Mouse (Mus musculus): ENCODE results near the gene St13.
A peak's percentile ranks its signal among the peaks of the same experiment; 100 is the strongest.

The St13 gene

DNA sequence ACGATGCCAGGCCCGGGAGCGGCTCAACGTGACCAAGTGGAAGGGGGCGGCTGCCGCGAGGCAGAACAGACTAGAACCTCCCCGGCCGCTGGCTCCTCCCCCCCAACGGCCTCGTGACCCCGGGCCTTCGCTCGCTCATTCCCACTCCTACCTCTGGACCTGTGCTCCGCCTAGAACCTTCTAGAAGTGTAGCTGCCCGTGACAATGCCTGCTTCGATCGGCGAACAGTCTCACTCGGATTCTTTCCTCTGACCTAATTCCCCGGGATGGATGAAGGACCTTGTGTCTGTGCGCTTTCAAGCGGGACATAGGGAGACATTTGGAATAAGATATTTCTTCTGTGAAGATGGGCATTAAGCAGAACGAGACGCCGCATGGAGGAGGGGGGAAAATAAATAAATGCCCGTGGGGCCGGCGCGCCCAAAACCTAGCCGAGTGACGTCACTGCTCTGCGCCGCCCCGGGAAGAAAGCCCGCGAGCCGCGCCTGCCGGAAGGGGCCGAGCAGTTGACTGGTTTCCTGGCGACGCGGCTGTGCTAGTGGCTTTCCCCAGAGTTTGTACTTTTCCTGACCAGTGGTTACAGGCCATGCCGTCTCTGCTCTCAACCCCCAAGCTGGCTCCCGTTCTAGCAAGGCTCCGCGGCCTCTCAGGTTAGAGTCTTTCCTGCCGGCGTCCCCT, at the start of gene St13, which contains the start of gene Xpnpep3:
Gene St13 (minus strand): TSS at position 440 of the 678 bp plus-strand sequence.
Gene Xpnpep3 (plus strand): TSS at position 501 of the 678 bp plus-strand sequence.
- DNase-seq, result peak; percentile 98

DNA sequence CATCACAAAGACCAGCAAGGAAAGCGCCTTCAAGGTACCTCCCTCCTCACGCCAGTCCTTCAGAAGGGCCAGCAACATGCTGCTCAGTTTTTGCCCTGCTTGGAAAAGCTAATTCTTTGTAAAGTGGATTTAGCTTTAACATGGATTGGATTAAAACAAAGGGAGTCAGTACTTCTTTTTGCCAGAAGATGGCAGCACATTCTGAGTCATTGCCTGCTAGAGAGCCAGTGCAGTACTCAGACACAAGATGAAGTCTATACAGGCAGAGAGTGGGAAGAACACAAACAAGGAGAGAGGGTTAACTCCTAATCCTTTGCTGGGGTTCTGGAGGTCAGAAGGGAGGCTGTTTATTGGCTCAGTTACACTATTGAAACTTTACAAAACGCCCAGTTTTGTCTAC, 48.6 kb upstream of the St13 start:
- DNase-seq, result peak; percentile 86

DNA sequence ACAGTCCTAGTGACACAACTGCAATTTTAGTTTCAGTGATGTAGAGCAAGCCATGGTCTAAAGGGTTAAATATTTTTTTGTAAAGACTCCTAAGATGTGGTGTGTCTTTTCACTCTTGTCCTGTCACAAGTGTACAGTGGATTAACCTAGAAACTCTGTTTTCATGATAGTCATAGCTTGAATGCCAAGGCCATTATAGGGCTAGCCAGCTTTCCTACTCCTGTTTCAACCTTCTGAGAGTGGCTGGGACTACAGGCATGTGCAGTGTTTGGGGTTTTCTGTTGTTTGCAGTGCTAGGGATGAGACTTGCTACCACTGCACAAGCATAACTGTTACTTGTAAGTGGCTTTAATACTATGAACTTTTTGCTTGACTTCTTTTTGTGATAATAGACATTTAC, 39.4 kb upstream of the St13 start:
- DNase-seq, result no peak

DNA sequence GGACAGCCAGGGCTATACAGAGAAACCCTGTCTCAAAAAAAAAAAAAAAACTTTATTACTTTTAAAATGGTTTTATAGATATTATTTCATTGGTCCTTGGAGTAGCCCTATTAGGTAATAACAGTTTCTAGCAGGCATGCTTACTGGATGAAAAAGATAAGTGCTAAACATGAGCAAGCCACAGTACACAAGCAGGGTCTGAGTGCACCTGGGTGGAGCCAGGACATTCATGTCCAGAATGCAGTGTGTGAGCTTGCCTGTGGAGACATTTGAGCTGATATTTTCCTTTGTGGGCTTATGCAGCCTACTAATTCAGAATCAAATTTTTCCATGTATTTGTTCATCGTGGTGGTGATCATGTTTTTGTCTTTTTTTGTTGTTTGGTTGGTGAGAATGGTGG, 38.5 kb upstream of the St13 start:
- DNase-seq, result no peak

DNA sequence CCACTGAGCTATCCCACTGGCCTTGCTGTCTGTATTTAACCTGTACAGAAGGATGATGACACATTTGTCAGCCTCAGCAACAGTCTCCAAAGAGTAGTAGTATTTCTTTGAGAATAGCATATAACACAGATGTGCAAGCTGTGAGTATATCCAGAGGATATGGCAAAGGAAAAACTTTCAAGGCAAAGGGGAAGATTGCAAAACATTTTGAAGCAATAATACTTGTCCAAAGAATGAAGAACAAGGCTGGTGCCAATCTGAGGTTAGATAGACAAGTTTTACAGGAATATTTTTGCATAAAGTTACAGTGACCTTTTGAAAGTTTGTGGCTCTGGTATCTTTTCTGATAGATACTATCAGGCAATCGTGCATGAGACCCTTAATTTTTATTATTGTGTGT, 31.3 kb upstream of the St13 start:
- no peak for DNase-seq

DNA sequence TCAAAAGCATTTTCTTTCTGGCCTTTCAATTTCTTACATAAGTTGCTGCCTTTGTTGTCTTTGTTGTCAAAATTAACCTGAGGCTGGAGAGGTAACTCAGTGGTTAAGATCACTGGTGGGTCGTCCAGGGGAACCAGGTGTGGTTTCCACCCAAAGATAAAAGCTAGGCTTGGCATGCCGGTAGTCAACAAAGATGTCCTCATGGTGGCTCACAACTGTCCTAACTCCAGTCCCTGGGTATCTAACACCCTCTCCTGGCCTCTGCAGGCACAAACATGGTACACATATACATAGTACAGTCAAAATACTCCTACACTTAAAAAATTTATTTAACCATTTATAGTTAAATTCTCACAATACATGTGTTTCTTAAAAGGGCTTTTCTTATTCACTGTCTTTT, 28.1 kb upstream of the St13 start:
- DNase-seq, result no peak

DNA sequence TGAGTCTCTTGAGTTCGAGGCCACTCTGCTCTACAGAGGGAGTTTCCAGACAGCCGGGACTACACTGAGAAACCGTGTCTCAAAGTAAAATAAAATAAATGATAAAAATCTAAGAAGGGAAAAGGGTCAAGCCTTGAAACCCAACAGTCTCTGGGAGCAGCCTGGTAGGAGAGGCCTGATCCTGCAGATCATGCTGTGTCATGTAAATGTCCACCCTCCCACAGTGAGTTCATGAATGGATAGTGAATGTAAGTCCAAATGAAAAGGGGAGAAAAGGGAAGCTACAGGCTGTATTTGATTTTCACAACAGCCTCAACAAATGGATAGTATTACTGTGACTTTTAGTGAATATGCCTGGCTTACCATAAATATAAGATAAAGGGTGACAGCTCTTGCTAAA, 25.4 kb upstream of the St13 start:
- no peak for DNase-seq

DNA sequence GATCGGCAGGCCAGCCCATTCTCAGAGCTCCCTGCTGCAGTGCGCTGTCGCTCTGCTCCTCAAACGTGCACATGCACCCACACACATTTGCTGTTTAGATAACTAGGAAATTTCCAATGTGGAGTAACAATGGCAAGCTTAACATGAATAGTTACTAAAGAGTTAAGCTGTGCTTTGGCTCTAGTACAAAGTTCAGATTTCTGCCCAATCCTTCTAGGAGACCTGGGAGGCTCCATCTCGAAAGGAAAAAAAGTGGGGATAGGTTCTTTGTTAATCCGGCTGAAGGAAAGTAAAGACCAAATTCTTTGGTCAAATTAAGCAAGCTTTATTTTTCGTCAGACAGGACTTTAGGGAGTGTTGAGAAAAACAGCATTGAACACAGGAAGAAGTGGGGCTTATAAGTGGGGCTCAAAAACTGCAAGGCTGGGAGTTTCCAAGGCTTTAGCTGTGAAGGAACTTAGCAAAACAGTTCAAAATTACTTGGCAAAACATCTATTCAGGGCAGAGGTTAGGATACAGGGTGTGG, 22.3 kb upstream of the St13 start:
- DNase-seq, result no peak

DNA sequence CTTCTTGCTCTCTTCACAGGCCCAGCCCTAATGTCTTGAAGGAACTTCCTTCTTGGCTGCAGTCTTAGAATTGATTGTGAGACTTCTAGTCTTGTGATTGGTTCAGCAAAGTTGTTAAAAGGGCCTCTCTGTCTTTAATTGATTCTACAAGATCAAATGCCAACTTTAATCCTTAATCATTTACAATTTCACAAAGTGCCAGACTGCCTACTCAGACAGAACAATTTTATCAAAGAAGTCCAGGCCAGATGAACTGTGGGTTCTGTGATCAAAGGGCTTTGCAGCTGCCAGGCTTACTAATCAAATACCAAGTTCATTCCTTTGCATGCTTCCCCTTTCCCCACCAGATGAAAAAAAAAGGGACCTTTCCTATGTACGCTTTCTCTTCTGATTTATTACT, 21.6 kb upstream of the St13 start:
- DNase-seq, result no peak

DNA sequence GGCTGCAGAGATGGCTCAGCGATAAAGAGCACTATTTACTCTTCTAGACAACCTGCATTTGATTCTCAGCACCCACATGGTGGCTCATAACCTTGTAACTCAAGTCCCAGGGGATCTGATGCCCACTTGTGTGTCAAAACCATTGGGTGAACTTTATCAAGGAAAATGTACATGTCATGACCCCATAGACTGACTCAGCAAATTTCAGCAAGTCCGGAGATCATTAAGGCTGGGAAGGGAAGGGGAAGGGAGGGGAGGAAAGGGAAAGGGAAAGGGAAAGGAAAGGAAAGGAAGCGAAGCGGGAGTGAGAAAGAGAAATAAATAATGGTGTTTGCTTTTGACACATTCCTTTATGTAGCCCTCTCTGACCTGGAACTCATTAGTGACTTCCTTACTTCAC, 18.2 kb upstream of the St13 start:
- DNase-seq, result no peak

DNA sequence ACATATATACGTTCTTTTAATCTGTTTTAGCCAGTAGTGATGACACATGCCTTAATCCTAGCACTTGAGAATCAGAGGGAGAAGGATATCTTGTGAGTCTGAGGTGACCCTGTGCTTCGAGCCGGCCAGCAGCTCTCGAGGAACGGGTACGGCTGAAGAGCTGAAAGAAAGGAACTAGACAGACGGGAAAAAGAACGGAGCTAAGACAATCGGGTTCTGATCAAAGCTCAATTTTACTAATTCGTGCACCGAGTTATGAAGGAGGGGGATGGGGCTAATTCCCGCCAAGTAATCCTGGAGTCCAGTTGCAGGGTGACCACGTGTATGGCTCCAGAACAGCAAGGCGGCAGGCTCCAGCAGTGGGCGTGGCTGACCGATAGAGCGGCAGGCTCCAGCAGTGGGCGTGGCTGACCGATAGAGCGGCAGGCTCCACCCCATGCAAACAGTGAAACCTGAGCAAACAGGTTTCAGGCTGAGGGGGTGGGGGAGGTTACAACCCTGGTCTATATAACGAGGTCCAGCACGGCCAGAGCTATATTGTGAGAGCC, 17.0 kb upstream of the St13 start:
- peak; percentile 76 for DNase-seq

DNA sequence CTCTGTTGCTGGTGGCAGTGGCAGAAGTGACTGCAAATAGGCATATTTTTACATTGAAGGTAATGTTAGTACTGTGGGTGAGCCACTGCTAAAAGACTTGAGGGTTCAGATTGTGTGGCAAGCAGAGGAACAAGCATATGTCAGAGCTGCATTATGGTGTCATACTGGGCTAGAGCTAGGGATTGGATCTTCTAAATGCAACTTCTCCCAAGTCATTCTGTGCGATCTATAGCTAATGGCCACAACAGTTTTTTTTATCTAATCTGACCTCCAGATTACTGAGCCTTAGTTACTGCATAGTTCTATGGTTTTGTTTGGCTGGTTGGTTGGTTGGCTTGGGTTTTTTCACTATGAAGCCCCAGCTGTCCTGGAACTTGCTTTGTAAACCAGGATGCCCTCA, 8.3 kb upstream of the St13 start, which contains the start of gene Dnajb7:
Gene Dnajb7 (minus strand): TSS at position 101 of the 400 bp plus-strand sequence.
- DNase-seq, result no peak

DNA sequence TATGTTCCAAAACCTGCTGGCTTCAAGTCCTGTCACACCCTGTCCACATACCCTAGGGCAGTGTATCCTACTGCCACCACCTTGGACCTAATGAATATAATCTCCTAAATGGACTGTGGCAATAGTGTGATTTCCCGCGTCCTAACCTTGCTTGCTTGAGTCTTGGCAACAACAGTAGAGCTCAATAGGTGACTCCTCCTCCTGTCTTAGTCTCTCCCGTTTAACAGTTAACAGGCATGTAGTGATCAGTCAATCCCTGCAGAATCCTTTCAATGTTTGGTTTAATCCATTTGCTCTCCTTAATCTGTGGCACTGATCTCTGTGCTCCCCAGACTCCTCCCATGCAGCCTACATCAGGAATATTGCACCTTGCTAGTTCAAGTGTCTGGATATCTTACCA, 5.1 kb upstream of the St13 start:
- peak; percentile 32 for DNase-seq

DNA sequence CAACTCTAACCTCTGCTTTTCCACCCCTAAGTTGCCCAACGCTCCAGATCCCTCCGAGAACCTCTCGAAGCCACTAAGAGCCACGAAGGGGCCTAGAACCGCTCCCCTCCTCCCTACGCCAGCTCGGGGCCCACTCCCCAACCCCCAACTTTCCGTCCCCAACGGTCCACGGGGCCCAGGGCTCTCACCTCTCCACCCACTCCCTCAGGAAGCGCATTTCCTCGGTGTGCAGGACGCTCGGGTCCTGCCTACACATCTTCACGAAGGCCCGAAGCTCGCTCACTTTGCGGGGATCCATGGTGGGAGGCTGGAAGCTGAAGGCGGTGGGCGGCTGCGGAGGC, 610 bp downstream of the St13 start:
- DNase-seq, result no peak

DNA sequence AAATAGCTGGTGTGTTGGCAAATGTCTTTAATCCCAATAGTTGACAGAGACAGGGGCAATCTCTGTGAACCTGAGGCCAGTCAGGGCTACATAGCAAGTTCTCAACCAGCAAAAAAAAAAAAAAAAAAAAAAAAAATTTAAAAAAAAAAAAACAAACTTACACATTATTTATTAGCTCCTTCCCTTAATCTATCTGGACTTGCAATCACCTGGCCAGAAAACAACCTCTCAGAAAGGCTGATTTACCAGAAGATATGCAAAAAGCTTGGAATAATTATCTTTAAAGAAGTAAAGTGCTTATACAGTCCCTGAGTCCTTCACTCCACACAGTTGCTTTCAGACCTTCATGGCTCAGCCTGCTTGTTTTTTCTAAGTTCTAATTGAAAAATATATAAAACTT, 1.7 kb downstream of the St13 start:
- DNase-seq, result no peak

DNA sequence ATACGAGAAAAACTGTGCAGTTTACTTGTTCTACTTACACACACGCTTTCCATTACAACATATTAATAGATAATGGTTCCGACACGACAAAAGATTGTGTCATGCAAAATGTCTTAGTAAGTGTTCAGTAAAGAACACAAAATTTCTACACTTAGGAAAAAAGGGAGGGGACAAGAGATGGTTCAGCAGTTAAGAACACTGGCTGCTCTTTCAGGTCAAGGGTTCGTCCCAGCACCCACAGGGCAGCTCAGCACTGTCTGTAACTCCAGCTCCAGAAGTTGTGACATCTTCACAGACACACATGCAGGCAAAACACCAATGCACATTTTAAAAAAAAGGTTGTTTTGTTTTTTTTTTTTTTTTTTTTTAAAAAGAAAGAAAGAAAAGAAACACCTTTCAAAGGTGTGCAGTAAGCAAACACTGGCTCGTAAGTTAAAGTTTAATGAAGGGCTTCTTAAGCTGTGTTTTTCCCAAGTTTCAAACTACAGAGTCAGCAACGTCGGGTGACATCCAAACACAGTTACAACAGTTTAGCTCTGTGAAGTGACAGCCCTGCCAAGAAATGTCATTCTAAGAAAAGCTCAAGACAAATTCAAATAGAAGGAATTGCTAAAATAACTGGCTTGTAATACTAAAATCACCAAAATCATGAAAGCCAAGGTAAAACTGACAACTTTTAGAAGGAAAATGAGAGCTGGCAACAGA, 5.5 kb downstream of the St13 start:
- no peak for DNase-seq

DNA sequence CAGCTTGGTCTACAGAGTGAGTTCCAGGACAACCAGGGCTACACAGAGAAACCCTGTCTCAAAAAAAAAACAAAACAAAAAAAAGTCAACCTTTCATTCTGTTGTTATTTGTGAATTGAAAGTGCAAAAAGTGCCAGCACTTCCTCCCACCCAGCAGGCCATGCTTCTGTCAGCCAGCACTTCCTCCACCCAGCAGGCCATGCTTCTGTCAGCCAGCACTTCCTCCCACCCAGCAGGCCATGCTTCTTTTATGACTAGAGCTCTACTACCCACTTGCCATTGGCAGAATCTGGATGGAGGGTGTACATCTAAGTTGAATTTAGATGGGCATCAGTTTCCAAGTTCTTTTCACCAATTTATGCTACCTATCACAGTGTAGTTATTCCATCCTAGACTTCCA, 6.9 kb downstream of the St13 start:
- DNase-seq, result no peak

DNA sequence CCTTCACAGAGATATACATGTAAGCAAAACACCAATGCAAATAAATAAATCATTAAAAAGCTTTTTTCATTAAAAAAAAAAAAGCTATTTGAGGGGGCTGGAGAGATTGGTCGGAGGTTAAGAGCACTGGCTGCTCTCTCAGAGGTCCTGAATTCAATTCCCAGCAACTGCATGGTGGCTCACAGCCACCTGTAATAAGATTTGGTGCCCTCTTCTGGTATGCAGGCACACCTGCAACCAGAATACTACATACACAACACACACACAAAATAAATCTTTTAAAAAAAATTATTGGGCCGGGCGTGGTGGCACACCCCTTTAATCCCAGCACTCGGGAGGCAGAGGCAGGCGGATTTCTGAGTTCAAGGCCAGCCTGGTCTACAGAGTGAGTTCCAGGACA, 13.6 kb downstream of the St13 start:
- DNase-seq, result no peak

DNA sequence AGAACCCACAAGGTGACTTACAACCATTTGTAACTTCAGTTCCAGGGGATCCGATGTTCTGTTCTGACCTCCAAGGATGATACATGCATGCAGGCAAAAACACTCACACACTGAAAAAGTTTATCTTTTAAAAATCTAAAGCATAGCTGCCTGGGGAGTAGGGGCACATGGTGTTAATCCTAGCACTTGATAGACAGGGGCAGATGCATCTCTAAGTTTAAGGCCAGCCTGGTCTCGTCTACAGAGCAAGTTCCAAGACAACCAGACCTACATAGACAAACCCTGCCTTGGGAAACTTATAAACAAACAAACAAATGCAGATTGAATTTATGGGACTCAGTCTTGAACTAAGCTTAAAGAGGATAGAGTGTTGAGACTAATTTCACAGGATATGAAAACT, 21.0 kb downstream of the St13 start:
- no peak for DNase-seq

DNA sequence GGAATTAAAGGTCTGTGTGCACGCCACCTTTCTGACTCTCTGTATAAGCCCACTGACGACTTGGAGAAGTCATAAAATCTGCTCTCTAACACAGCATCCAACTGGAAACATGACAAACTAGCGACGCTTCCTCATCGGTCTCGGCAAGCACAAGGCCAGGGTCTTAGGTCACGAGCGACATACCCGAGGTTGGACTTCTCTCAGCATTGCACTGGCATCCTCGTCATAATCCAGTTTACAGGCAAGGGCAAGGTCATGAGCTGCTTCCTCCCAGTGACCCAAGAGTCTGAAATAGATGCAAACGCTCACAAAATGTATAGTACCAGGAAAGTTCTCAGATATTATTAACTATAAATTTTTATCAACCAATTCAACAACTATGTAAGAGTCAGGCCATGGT, 25.3 kb downstream of the St13 start:
- DNase-seq, result no peak

DNA sequence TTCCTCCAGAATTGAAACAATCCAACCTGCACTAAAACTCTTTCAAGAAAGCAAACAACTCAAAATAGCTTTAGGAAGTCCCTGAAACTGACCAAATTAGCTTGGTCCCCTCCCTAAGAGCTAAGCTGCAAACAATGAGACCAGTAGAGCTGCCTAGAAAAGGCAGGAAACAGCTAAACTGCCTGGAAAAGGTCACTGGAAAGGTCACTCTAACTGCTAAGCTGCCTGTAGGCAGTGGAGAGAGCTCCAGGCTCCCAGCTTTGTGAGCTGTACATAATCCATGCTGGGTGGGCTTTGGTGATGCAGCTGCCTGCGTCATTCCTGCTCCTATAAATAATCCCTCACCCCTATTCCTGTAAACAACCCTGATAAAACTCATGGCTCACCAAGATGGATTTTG, 29.5 kb downstream of the St13 start:
- DNase-seq, result peak; percentile 6

DNA sequence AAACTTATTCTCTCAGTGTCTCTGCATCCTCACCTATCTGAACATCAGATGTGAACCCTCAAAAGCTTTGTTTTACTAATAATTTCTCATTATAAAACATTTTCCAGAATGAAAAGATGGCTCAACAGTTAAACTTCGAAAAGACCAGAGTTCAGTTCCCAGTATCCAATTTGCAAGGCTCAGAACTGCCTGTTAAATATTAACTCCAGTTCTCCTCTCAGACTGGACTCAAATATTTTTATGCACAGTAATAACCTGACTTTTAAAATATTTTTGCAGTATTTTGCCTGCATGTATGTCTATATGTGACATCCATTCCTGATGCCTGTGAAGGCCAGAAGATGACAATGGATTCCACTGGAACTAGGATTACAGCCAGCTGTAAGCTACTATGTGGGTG, 31.3 kb downstream of the St13 start:
- no peak for DNase-seq

DNA sequence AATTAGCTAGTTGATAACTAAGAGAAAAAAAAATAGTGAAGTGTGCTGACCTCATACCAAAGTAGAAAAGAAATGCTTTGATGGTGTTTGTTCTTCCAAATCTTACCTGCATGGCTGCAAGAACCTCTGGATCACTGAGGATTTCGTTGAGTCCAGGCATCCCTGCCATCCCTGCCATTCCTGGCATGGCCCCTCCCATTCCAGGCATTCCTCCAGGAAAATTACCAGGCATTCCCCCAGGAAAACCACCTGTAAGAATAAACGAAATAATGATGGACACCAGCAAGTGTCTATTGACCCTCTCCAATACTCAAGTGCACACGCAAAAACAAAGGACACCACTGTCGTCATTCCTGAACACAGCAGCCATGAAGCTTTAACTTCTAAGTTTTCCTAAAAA, 33.6 kb downstream of the St13 start:
- no peak for DNase-seq

DNA sequence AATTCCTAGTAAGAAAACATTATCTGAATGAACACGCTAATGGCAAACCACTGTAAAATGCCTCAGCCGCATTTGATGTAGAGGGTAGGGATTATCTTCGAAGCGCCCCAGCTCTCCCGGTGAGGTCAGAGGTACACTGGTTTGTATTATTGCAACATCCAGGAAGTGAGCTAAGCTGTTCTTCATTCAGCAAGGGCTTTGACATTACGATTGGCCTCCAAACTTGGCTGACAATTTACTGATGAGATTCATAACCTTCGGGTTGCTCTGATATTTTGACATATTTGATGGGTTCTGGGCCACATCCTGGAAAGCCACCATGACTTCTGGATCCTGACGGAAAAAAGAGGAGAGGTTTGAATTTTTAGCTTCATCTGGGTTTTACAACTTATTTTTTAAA, 34.6 kb downstream of the St13 start:
- DNase-seq, result no peak

All from retina, postnatal 1 day (tissue).